Mouse (Mus musculus): ENCODE measurements around the gene Scube2. TPM values are rescaled to one million over a fixed set of nuclear protein-coding genes. Genes with fewer than 3 reads are reported as not detected.

The Scube2 gene
- total and polyA plus RNA-seq, 3 experiments = 0.27 to 0.67 TPM; not detected in 1

- peak; percentile 81 for DNase-seq (ENCODE audit: low read depth, low spot score)
- H3K27ac ChIP-seq (ENCODE audit: control insufficient read depth, low read depth, low read length) = peak overlapping the region; percentile 84
- TF ChIP-seq TBP (IDR thresholded peaks at IDR 0.05; ENCODE audit: low read depth, low read length) = no peak
- no peak for TF ChIP-seq KAT2A (conservative IDR thresholded peaks at IDR 0.05; ENCODE audit: low read depth, low read length)
- TF ChIP-seq POLR2AphosphoS5 (IDR thresholded peaks at IDR 0.05; ENCODE audit: borderline replicate concordance, low read depth, low read length) = no peak
- TF ChIP-seq GABPA (IDR thresholded peaks at IDR 0.05; ENCODE audit: low read depth, low read length) = no peak
- no peak; the same call in 1 of the 2 replicates for TF ChIP-seq MXI1 (IDR thresholded peaks at IDR 0.05; ENCODE audit: low read depth, low read length)
- no peak for TF ChIP-seq ELF1 (IDR thresholded peaks at IDR 0.05; ENCODE audit: low read depth, low read length)
- no peak for TF ChIP-seq UBTF (IDR thresholded peaks at IDR 0.05; ENCODE audit: borderline replicate concordance, insufficient read depth, low read depth, low read length)
- peak; percentile 97 for TF ChIP-seq GATA1 (IDR thresholded peaks at IDR 0.05; ENCODE audit: low read depth, low read length)
- TF ChIP-seq MYB (IDR thresholded peaks at IDR 0.05; ENCODE audit: low read depth, low read length) = peak; percentile 83
- peak; percentile 76; the same call in 1 of the 2 replicates for TF ChIP-seq JUND (IDR thresholded peaks at IDR 0.05; ENCODE audit: low read depth, low read length)
- TF ChIP-seq E2F4 (IDR thresholded peaks at IDR 0.05; ENCODE audit: borderline replicate concordance, low read depth, low read length) = no peak
- no peak for TF ChIP-seq POLR2A (IDR thresholded peaks at IDR 0.05; ENCODE audit: control insufficient read depth in 1 of 2, insufficient read depth in 1 of 2, low read depth in 1 of 2, low read length in 2 of 2, poor library complexity in 1 of 2)
- TF ChIP-seq MAX (IDR thresholded peaks at IDR 0.05; ENCODE audit: low read length) = no peak
- TF ChIP-seq USF1 (IDR thresholded peaks at IDR 0.05; ENCODE audit: low read depth, low read length) = peak; percentile 43; the same call in 1 of the 2 replicates
- 0 out of 2 replicates have a peak, but pooled peaks have one; percentile 6 for TF ChIP-seq NELFE (IDR thresholded peaks at IDR 0.05; ENCODE audit: low read depth, low read length)
- peak; percentile 70; the same call in 1 of the 2 replicates for TF ChIP-seq BHLHE40 (IDR thresholded peaks at IDR 0.05; ENCODE audit: borderline replicate concordance, low read depth, low read length)
- no peak for TF ChIP-seq MAFK (IDR thresholded peaks at IDR 0.05; ENCODE audit: borderline replicate concordance, low read depth, low read length)
- TF ChIP-seq CHD1 (IDR thresholded peaks at IDR 0.05; ENCODE audit: low read depth, low read length) = no peak
- TF ChIP-seq TCF12 (IDR thresholded peaks at IDR 0.05; ENCODE audit: low read depth, low read length) = peak; percentile 97
- peak; percentile 88 for TF ChIP-seq ETS1 (IDR thresholded peaks at IDR 0.05; ENCODE audit: low read depth, low read length)
- no peak for TF ChIP-seq SMC3 (IDR thresholded peaks at IDR 0.05; ENCODE audit: low read depth, low read length)
- TF ChIP-seq MEF2A (IDR thresholded peaks at IDR 0.05; ENCODE audit: extremely low read depth, insufficient replicate concordance, low read depth, low read length, poor library complexity, severe bottlenecking) = no peak
- no peak for TF ChIP-seq CTCF (IDR thresholded peaks at IDR 0.05 in 2 of 3, conservative IDR thresholded peaks at IDR 0.05 in 1 of 3; ENCODE audit: control insufficient read depth in 1 of 3, insufficient read depth in 1 of 3, low read depth in 2 of 3, low read length in 3 of 3, poor library complexity in 1 of 3, severe bottlenecking in 1 of 3)
- no peak for TF ChIP-seq ZMIZ1 (IDR thresholded peaks at IDR 0.05; ENCODE audit: low read depth, low read length)
- no peak for TF ChIP-seq USF2 (IDR thresholded peaks at IDR 0.05; ENCODE audit: borderline replicate concordance in 1 of 2, insufficient read depth in 1 of 2, low read depth in 1 of 2, low read length in 2 of 2)
- TF ChIP-seq POLR2AphosphoS2 (IDR thresholded peaks at IDR 0.05; ENCODE audit: low read length) = no peak
- peak; percentile 79 for TF ChIP-seq SIN3A (IDR thresholded peaks at IDR 0.05; ENCODE audit: low read length)
- peak; percentile 15; the same call in 1 of the 2 replicates for TF ChIP-seq CHD2 (IDR thresholded peaks at IDR 0.05; ENCODE audit: low read length)
- 0 out of 2 replicates have a peak, but pooled peaks have one; percentile 58 for TF ChIP-seq MYC (IDR thresholded peaks at IDR 0.05; ENCODE audit: low read depth, low read length)
- TF ChIP-seq HCFC1 (IDR thresholded peaks at IDR 0.05; ENCODE audit: low read depth, low read length) = peak; percentile 46; the same call in 1 of the 2 replicates
- peak; percentile 85 for TF ChIP-seq RCOR1 (IDR thresholded peaks at IDR 0.05; ENCODE audit: low read depth, low read length)
- TF ChIP-seq ZNF384 (IDR thresholded peaks at IDR 0.05; ENCODE audit: low read depth, low read length) = no peak
- no peak for TF ChIP-seq ZKSCAN1 (IDR thresholded peaks at IDR 0.05; ENCODE audit: low read depth, low read length)
- TF ChIP-seq ZC3H11A (IDR thresholded peaks at IDR 0.05; ENCODE audit: low read depth, low read length) = no peak
- no peak for TF ChIP-seq RAD21 (IDR thresholded peaks at IDR 0.05; ENCODE audit: low read depth, low read length)
- no peak for TF ChIP-seq NRF1 (IDR thresholded peaks at IDR 0.05; ENCODE audit: insufficient read depth, low read depth, low read length, poor library complexity, severe bottlenecking)
- peak; percentile 70; the same call in 1 of the 2 replicates for TF ChIP-seq MAZ (IDR thresholded peaks at IDR 0.05; ENCODE audit: low read depth, low read length)
These were observed 12.7 kb downstream of the Scube2 start for GRCm38 (mm10) chr7:109852752-109853212.

More at GRCm38 (mm10) chr7:109852752-109853212, 12.7 kb downstream of the Scube2 start:
- Histone ChIP-seq H3K4me3 (ENCODE audit: control insufficient read depth in 1 of 2, insufficient read depth in 1 of 2, low read depth in 2 of 2, low read length in 2 of 2) (no peak overlapping the region), H3K79me2 (ENCODE audit: control insufficient read depth, insufficient read depth, low read length, poor library complexity) (no peaks in the 10 kb centered on the region; the same call in 1 of the 2 replicates), H3K36me3 (ENCODE audit: control insufficient read depth in 1 of 2, insufficient read depth in 2 of 2, low read length in 2 of 2) (peaks cover 0 to 33% of the 10 kb centered on the region in 2 experiments; a peak in 2 of 4 replicates), H3K4me1 (ENCODE audit: control insufficient read depth in 1 of 2, insufficient read depth in 2 of 2, low read length in 2 of 2) (peaks cover 22 to 47% of the 10 kb centered on the region in 2 experiments), H3K9ac (ENCODE audit: control insufficient read depth, low read depth, low read length, poor library complexity, severe bottlenecking) (peak overlapping the region; percentile 31; the same call in 1 of the 2 replicates), H3K27me3 (ENCODE audit: control insufficient read depth in 1 of 2, insufficient read depth in 2 of 2, low read length in 2 of 2) (no peaks in the 10 kb centered on the region), H3K9me3 (replicated peaks; ENCODE audit: insufficient read depth, low read length) (no peaks in the 10 kb centered on the region)
